Mouse (Mus musculus) lung, embryonic 15.5 days (tissue): ENCODE measurements around the gene Stxbp3. TPM values are rescaled to one million over a fixed set of nuclear protein-coding genes. Genes with fewer than 3 reads are reported as not detected.
A peak's percentile ranks its signal among the peaks of the same experiment; 100 is the strongest.
"Not testable (repeated sequence)": the region's sequence is repeated elsewhere in the genome, so short reads cannot be mapped to it uniquely, and the experiment has no call there.

ENCODE experiments used
- ATAC-seq: fragments of 200-750 bp; cut with Nextera tagmentation; 2 replicates; pipeline ENCODE4 v1.8.0; 2017; ENCODE audit warnings: moderate number of reproducible peaks, borderline replicate concordance; ENCODE audit not compliant: low FRiP score, low TSS enrichment; ENCODE audit errors: extremely low read depth
- H3K27ac ChIP-seq: fragments of 300-500 bp; sonication (generic); 2 replicates; pipeline ENCODE4 v1.5.1; 2015; ENCODE audit warnings: moderate library complexity, mild to moderate bottlenecking, inconsistent platforms
- H3K27me3 ChIP-seq: fragments of 300-500 bp; sonication (generic); 2 replicates; pipeline ENCODE4 v1.6.1; 2015; ENCODE audit warnings: inconsistent platforms
- H3K36me3 ChIP-seq: fragments of 300-500 bp; sonication (generic); 2 replicates; pipeline ENCODE4 v1.6.1; 2015; ENCODE audit warnings: inconsistent platforms
- H3K4me1 ChIP-seq: fragments of 300-500 bp; sonication (generic); 2 replicates; pipeline ENCODE4 v1.6.1; 2015; ENCODE audit warnings: inconsistent platforms
- H3K4me2 ChIP-seq: fragments of 300-500 bp; sonication (generic); 2 replicates; pipeline ENCODE4 v1.6.1; 2015; ENCODE audit warnings: inconsistent platforms, mild to moderate bottlenecking, moderate library complexity
- H3K4me3 ChIP-seq: fragments of 300-500 bp; sonication (generic); 2 replicates; pipeline ENCODE4 v1.5.1; 2015; ENCODE audit warnings: mild to moderate bottlenecking, inconsistent platforms
- H3K9ac ChIP-seq: fragments of 300-500 bp; sonication (generic); 2 replicates; pipeline ENCODE4 v1.6.1; 2015; ENCODE audit warnings: inconsistent platforms
- H3K9me3 ChIP-seq: fragments of 300-500 bp; sonication (generic); 2 replicates; pipeline ENCODE4 v1.6.1; 2016; ENCODE audit warnings: inconsistent platforms
- WGBS: fragments of 180-500 bp; shearing (Covaris S2); methylation state at CpG from one replicate; pipeline ENCODE4 v1.1.7; 2015; 5-methylcytosine and 5-hydroxymethylcytosine counted together
- polyA plus RNA-seq: library from polyadenylated mRNA; unstranded; fragments of >200 nt; fragmentation: Nextera tagmentation; extraction: Ambion mirVana; gene quantifications from 2 replicates; pipeline ENCODE4 v1.2.1, GENCODE M21; 2015

Gene Stxbp3
- 38.8 and 43.1 TPM in 2 replicates for polyA plus RNA-seq

- peak within 1 kb of the TSS; percentile 92 for H3K27ac ChIP-seq
- no peaks in the 10 kb centered on the region for H3K9me3 ChIP-seq
- H3K4me1 ChIP-seq, result peaks cover 12% of the 10 kb centered on the region
- peak within 1 kb of the TSS; percentile 69 for H3K9ac ChIP-seq
- H3K4me2 ChIP-seq, result peak within 1 kb of the TSS; percentile 59
- peaks cover 2% of the 10 kb centered on the region; the same call in 1 of the 2 replicates for H3K36me3 ChIP-seq
- under 1% methylated on average over 56 of the region's 56 CpGs for WGBS
- ATAC-seq, result peak; percentile 98
- H3K4me3 ChIP-seq, result peak within 1 kb of the TSS; percentile 89
- no peaks in the 10 kb centered on the region for H3K27me3 ChIP-seq
Observed at GRCm38 (mm10) chr3:108840000-108840715, at the start of gene Stxbp3. Stxbp3 (minus strand) TSS chr3:108840526.

- no peak for ATAC-seq
- Histone ChIP-seq H3K27me3 (no peaks in the 10 kb centered on the region), H3K4me3 (no peak within 1 kb of the TSS), H3K27ac (no peak within 1 kb of the TSS), H3K4me1 (peaks cover 13% of the 10 kb centered on the region), H3K36me3 (no peaks in the 10 kb centered on the region), H3K9ac (no peak within 1 kb of the TSS), H3K9me3 (no peaks in the 10 kb centered on the region), H3K4me2 (no peak within 1 kb of the TSS)
- WGBS, result 89% methylated on average over 1 of the region's 1 CpGs
Observed at GRCm38 (mm10) chr3:108889908-108890307, 49.6 kb upstream of the Stxbp3 start, which contains the start of gene Fndc7. Fndc7 (minus strand) TSS chr3:108890008.

- no peak for ATAC-seq
- H3K4me3 ChIP-seq, result no peak overlapping the region
- 92% methylated on average over 3 of the region's 3 CpGs for WGBS
Observed at GRCm38 (mm10) chr3:108887618-108887975, 47.3 kb upstream of the Stxbp3 start.

DNA sequence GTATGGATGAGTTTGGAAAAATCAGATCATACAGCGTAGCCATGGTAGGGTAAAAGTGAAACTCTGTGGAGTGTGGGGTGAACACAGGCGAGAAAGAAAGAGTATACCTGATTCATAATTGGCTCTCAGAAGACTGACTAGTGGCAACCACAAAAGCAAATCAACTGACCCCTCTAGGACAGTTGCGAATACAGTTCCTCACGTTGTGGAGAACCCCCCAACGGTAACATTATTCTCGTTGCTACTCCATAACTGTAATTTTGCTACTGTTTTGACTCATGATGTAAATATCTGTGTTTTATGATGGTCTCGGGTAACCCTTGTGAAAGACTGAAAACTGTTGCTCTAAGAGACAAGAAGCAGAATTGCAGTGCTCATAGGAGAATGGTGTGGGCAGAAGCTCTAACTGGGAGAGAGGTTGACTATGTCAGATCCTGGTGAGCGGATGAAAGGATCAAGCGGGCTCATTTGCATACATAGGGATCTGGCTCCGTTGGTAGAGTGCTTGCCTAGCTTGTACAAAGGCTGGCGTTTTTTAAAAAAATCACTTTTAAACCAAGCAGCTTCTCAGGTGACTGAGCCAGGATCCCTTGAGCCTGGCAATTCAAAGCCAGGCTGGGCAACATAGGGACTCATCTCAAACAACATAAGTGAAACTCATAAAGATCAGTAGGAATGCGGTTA lies 46.8 kb upstream of the Stxbp3 start:
- Histone ChIP-seq H3K4me1 (peaks cover 13% of the 10 kb centered on the region), H3K9me3 (no peaks in the 10 kb centered on the region), H3K9ac (no peak overlapping the region), H3K27me3 (no peaks in the 10 kb centered on the region), H3K27ac (peak overlapping the region; percentile 79; the same call in 1 of the 2 replicates), H3K4me3 (no peak overlapping the region), H3K4me2 (no peak overlapping the region), H3K36me3 (no peaks in the 10 kb centered on the region)
- no peak for ATAC-seq
- whole genome bisulfite sequencing, result 65% methylated on average over 12 of the region's 12 CpGs

More at GRCm38 (mm10) chr3:108887618-108887975, 47.3 kb upstream of the Stxbp3 start:
- Histone ChIP-seq H3K4me2 (no peak overlapping the region), H3K9ac (no peak overlapping the region), H3K27me3 (no peaks in the 10 kb centered on the region), H3K27ac (no peak overlapping the region), H3K9me3 (no peaks in the 10 kb centered on the region), H3K4me1 (peaks cover 13% of the 10 kb centered on the region), H3K36me3 (no peaks in the 10 kb centered on the region)

DNA sequence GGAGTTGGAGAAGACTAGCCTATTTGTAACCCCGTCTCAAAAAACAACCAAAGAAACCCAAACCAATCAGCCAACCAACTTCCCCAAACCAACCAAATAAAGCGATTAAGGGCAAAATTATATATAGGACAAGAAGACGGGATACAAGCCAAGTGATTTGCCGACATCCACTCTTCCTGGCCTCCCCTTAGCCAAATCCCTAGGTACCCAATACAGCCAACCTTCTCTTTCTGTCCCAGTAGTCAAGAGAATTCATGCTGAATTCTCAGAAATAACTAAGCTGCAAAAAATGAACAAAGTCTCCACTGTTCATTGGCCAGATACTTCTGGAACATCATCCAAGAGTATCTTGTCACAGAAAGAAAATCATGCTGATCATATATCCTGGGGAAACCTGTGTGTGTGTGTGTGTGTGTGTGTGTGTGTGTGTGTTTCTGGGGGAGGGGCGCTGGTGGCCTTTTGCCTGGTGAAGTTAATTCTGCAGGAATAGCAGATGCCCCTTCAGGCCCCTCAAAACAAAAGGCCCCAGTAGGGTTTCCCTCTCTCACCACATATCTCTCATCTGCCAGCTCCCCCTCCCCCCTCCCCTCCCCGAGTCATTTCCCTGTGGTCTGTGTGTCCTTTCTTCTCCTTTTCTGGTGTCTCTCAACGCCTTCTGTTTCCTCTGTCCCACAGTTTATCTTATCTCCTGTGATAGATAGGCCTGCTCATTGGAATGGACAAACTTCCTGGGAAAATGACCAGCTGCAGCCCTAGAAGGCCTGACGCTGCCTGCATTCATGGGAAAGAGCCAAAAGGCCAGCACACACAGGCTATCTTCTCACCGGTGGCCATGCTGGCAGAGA lies 45.6 kb upstream of the Stxbp3 start:
- H3K27me3 ChIP-seq, result no peaks in the 10 kb centered on the region
- no peak overlapping the region for H3K4me2 ChIP-seq
- H3K9me3 ChIP-seq, result no peaks in the 10 kb centered on the region
- H3K36me3 ChIP-seq, result no peaks in the 10 kb centered on the region
- H3K9ac ChIP-seq, result no peak overlapping the region
- H3K27ac ChIP-seq, result peak overlapping the region; percentile 79
- peak; percentile 87 for ATAC-seq
- H3K4me1 ChIP-seq, result peaks cover 19% of the 10 kb centered on the region
- H3K4me3 ChIP-seq, result no peak overlapping the region
- 36% methylated on average over 9 of the region's 9 CpGs for WGBS

DNA sequence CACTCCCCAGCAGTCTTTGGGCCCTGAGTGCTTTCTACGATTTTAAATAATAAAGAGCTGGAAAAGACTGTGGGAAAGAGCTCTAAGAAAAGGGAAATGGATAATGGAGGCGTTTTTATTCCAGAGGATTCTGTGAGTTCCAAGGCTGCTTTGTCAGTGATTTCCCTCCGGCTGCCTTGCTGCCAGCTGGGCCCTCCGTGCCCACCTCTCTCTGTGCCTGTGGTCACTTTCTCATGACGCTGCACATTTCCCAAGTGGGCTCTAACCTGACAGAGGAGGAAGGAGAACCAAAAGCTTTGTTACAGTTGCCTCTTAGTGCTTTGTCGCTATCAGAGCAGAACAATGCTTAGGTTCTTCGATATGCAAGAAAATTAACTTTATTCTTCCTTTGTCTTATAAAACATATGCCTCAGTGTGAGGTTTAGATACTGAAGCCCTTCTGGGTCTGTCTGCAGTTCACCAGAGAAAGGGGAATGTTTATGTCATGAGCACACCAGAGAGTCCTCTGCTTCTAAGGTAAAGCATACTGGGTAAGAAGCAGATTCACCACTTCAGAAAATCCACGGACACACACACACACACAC lies 44.5 kb upstream of the Stxbp3 start:
- Histone ChIP-seq H3K4me1 (peaks cover 28% of the 10 kb centered on the region), H3K4me2 (no peak overlapping the region), H3K9ac (no peak overlapping the region), H3K27me3 (no peaks in the 10 kb centered on the region), H3K4me3 (no peak overlapping the region), H3K36me3 (no peaks in the 10 kb centered on the region), H3K27ac (no peak overlapping the region), H3K9me3 (no peaks in the 10 kb centered on the region)
- 60% methylated on average over 8 of the region's 8 CpGs for WGBS
- ATAC-seq, result no peak

GRCm38 (mm10) chr3:108883067-108883466 lies 42.7 kb upstream of the Stxbp3 start:
- H3K27ac ChIP-seq, result no peak overlapping the region
- peaks cover 37% of the 10 kb centered on the region for H3K4me1 ChIP-seq
- no peaks in the 10 kb centered on the region for H3K9me3 ChIP-seq
- 88% methylated on average over 2 of the region's 2 CpGs for WGBS
- no peak overlapping the region for H3K9ac ChIP-seq
- H3K27me3 ChIP-seq, result no peaks in the 10 kb centered on the region
- no peak for ATAC-seq
- no peaks in the 10 kb centered on the region for H3K36me3 ChIP-seq
- H3K4me2 ChIP-seq, result no peak overlapping the region
- H3K4me3 ChIP-seq, result no peak overlapping the region

- 56% methylated on average over 4 of the region's 4 CpGs for WGBS
Observed at GRCm38 (mm10) chr3:108881873-108882272, 41.5 kb upstream of the Stxbp3 start.

GRCm38 (mm10) chr3:108880544-108881507 lies 40.5 kb upstream of the Stxbp3 start:
- peak; percentile 79; the same call in 1 of the 2 replicates for ATAC-seq
- Histone ChIP-seq H3K27me3 (no peaks in the 10 kb centered on the region), H3K4me3 (0 out of 2 replicates have a peak overlapping the region, but pooled peaks have one; percentile 2), H3K4me1 (peaks cover 29% of the 10 kb centered on the region), H3K9ac (no peak overlapping the region), H3K4me2 (peak overlapping the region; percentile 31; the same call in 1 of the 2 replicates), H3K36me3 (no peaks in the 10 kb centered on the region), H3K9me3 (no peaks in the 10 kb centered on the region), H3K27ac (peak overlapping the region; percentile 74)
- WGBS, result 29% methylated on average over 28 of the region's 28 CpGs

More at GRCm38 (mm10) chr3:108881873-108882272, 41.5 kb upstream of the Stxbp3 start:
- not testable (repeated sequence) for ATAC-seq, H3K36me3 ChIP-seq, H3K27me3 ChIP-seq, H3K9ac ChIP-seq, H3K4me2 ChIP-seq, H3K4me3 ChIP-seq, H3K9me3 ChIP-seq, H3K27ac ChIP-seq
- H3K4me1 ChIP-seq, result peaks cover 37% of the 10 kb centered on the region

DNA sequence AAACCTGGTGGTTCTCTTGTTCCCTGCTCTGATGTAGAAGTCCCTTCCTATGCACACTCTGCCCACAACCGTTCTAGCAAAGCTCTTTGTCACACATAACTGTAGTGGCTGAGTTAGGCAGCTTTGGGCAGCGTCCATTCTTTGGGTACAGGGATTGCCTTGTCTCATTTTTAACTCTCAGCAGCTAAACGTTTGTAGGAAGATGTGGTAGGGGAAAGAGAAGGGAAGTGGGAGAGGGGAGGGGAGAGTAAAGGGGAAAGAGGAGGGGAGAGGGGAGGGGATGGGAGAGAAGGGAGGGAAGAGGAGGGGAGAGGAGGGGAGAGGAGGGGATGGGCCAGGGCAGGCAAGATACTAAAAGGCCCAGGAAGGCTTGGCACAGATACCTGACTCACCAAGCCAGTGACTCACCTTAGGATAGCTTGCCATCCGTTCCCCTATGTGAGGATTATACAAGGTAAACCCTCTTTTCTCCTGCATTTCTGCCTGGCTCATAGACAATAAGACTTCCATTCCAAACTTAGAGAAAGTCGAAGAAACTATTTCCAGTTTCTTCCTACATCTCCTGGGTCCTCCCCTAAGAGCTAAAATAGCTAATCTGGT lies 39.6 kb upstream of the Stxbp3 start:
- Histone ChIP-seq H3K36me3 (no peaks in the 10 kb centered on the region), H3K27me3 (no peaks in the 10 kb centered on the region), H3K4me3 (no peak overlapping the region), H3K27ac (peak overlapping the region; percentile 33; the same call in 1 of the 2 replicates), H3K9ac (no peak overlapping the region), H3K4me1 (peaks cover 24% of the 10 kb centered on the region), H3K4me2 (no peak overlapping the region), H3K9me3 (no peaks in the 10 kb centered on the region)
- ATAC-seq, result no peak; the same call in 1 of the 2 replicates
- WGBS, result 55% methylated on average over 5 of the region's 5 CpGs
